Mouse (Mus musculus): ENCODE measurements around the gene Gm3415.

DNA sequence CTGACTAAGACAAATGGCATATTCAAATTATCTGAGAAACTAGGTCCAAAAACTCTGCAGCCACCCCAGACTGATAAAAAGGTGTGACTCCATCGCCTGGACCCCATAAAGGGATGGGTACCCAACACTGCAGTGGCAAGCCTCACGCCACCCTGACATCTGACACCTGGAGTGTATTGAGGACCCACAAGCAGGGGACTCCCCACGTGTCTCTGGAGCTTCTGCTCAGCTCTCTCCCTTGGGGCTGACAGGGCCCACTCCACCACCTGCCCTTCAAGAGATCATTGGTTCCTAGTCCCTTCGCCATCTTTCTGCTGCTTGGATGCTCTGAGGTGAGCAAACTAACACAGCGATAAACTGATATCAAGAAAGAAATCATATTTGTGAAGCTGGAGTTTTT, 51.9 kb downstream of the Gm3415 start:
- TF ChIP-seq POLR2A (IDR thresholded peaks at IDR 0.05; ENCODE audit: borderline replicate concordance, extremely low read depth, low read depth, low read length): no peak
- TF ChIP-seq CTCF (IDR thresholded peaks at IDR 0.05; ENCODE audit: insufficient read depth, low read length): no peak
